Mouse (Mus musculus) neural tube, embryonic 11.5 days (tissue): Measurements from ENCODE around the gene Zic4. TPM values are rescaled to one million over a fixed set of nuclear protein-coding genes. Genes with fewer than 3 reads are reported as not detected.

Experiments used
- ATAC-seq: fragments of 200-750 bp; cut with Nextera tagmentation; 2 replicates; pipeline ENCODE4 v1.8.0; 2017; ENCODE audit warnings: moderate number of reproducible peaks, mild to moderate bottlenecking, moderate TSS enrichment, moderate library complexity; ENCODE audit not compliant: insufficient read depth, low FRiP score, low TSS enrichment
- DNase-seq: peaks from one replicate; pipeline ENCODE4 v3.0.0-alpha.2; 2015; ENCODE audit warnings: low spot score
- H3K27ac ChIP-seq: fragments of 300-500 bp; sonication (generic); 2 replicates; pipeline ENCODE4 v1.5.1; 2014; ENCODE audit warnings: low read depth, mild to moderate bottlenecking, low read length
- H3K27me3 ChIP-seq: fragments of 300-500 bp; sonication (generic); 2 replicates; pipeline ENCODE4 v1.6.1; 2014; ENCODE audit warnings: mild to moderate bottlenecking, low read length, mixed read lengths; ENCODE audit not compliant: control insufficient read depth, insufficient read depth
- H3K36me3 ChIP-seq: fragments of 300-500 bp; sonication (generic); 2 replicates; pipeline ENCODE4 v1.6.1; 2014; ENCODE audit warnings: mild to moderate bottlenecking, low read length, moderate library complexity, mixed read lengths; ENCODE audit not compliant: control insufficient read depth, insufficient read depth
- H3K4me1 ChIP-seq: fragments of 300-500 bp; sonication (generic); 2 replicates; pipeline ENCODE4 v1.6.1; 2014; ENCODE audit warnings: low read length, mixed read lengths; ENCODE audit not compliant: control insufficient read depth, insufficient read depth
- H3K4me2 ChIP-seq: fragments of 300-500 bp; sonication (generic); 2 replicates; pipeline ENCODE4 v1.6.1; 2014; ENCODE audit warnings: low read depth, mild to moderate bottlenecking, moderate library complexity
- H3K4me3 ChIP-seq: fragments of 300-500 bp; sonication (generic); 2 replicates; pipeline ENCODE4 v1.5.1; 2014; ENCODE audit warnings: low read depth, low read length
- H3K9ac ChIP-seq: fragments of 300-500 bp; sonication (generic); 2 replicates; pipeline ENCODE4 v1.6.1; 2014; ENCODE audit warnings: mild to moderate bottlenecking, low read length
- H3K9me3 ChIP-seq: fragments of 300-500 bp; sonication (generic); 2 replicates; pipeline ENCODE4 v1.6.1; 2016; ENCODE audit warnings: low read length; ENCODE audit not compliant: control insufficient read depth
- WGBS: fragments of 180-500 bp; shearing (Covaris S2); extraction: QIAGEN DNeasy Blood & Tissue Kit; methylation state at CpG from one replicate; pipeline ENCODE4 v1.1.7; 2014; 5-methylcytosine and 5-hydroxymethylcytosine counted together
- polyA plus RNA-seq: library from polyadenylated mRNA; unstranded; fragments of >200 nt; fragmentation: Nextera tagmentation; extraction: Ambion mirVana; gene quantifications from 2 replicates; pipeline ENCODE4 v1.2.1, GENCODE M21; 2014

Zic4 gene
- polyA plus RNA-seq, result 52.2 and 58.1 TPM in 2 replicates

- under 1% methylated on average over 45 of the region's 45 CpGs for WGBS
- peaks cover 61% of the 10 kb centered on the region for H3K27me3 ChIP-seq
- H3K4me3 ChIP-seq, result peak within 1 kb of the TSS; percentile 62
These were observed at the start of gene Zic4 for GRCm38 (mm10) chr9:91361856-91362601. Zic4 (plus strand) TSS chr9:91362413.

GRCm38 (mm10) chr9:91347591-91347990 is 14.6 kb upstream of the Zic4 start:
- Histone ChIP-seq H3K9ac (no peak overlapping the region), H3K27me3 (peaks cover 34% of the 10 kb centered on the region), H3K36me3 (no peaks in the 10 kb centered on the region), H3K27ac (no peak overlapping the region), H3K4me2 (no peak overlapping the region), H3K9me3 (no peaks in the 10 kb centered on the region), H3K4me1 (peaks cover 3% of the 10 kb centered on the region; the same call in 1 of the 2 replicates), H3K4me3 (no peak overlapping the region)
- ATAC-seq, result no peak
- no peak for DNase-seq
- 80% methylated on average over 2 of the region's 2 CpGs for WGBS

More at GRCm38 (mm10) chr9:91361856-91362601, at the start of gene Zic4:
- H3K4me1 ChIP-seq, result no peaks in the 10 kb centered on the region
- ATAC-seq (peak; percentile 39), DNase-seq (peak; percentile 79)
- no peaks in the 10 kb centered on the region for H3K36me3 ChIP-seq
- H3K4me2 ChIP-seq, result peak within 1 kb of the TSS; percentile 36
- H3K9ac ChIP-seq, result peak within 1 kb of the TSS; percentile 98
- H3K9me3 ChIP-seq, result no peaks in the 10 kb centered on the region
- H3K27ac ChIP-seq, result peak within 1 kb of the TSS; percentile 99

GRCm38 (mm10) chr9:91348746-91349145 is 13.5 kb upstream of the Zic4 start:
- ATAC-seq (no peak), DNase-seq (no peak)
- Histone ChIP-seq H3K9me3 (no peaks in the 10 kb centered on the region), H3K9ac (no peak overlapping the region), H3K4me3 (no peak overlapping the region), H3K27ac (no peak overlapping the region), H3K4me2 (peak overlapping the region; percentile 32), H3K27me3 (peaks cover 37% of the 10 kb centered on the region), H3K36me3 (no peaks in the 10 kb centered on the region), H3K4me1 (peaks cover 3% of the 10 kb centered on the region; the same call in 1 of the 2 replicates)
- WGBS, result 50% methylated on average over 1 of the region's 1 CpGs

DNA sequence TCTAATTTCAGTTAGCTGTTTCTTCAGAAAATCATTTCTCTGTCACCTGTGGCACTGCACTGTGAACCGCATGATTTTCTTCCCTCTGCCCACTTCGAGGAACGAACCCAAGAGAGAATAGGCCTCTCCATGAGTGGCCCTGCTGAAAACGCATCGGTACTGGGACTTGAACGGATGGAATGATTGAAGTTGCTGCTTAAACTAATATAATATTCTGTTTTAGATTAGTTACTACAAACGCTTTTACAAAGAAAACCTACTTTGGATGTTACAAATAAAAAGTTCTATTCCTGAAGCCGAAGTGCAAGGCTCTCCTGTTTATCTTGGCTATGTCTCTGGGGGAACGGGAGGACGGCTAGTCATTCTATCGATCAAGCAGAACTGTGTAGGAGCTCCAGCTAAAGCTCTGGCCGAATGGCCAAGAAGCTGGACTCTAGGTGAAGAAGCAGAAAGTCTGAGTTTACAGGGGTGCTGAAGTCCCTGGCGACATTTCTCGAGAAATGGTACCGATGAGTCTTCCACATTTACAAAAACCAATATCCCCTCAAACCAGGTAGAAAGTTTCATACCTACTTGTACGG is 11.9 kb upstream of the Zic4 start:
- no peak for ATAC-seq
- Histone ChIP-seq H3K9ac (peak overlapping the region; percentile 61), H3K36me3 (no peaks in the 10 kb centered on the region), H3K4me1 (peaks cover 3% of the 10 kb centered on the region; the same call in 1 of the 2 replicates), H3K27me3 (peaks cover 49% of the 10 kb centered on the region), H3K4me3 (peak overlapping the region; percentile 30), H3K27ac (peak overlapping the region; percentile 75), H3K4me2 (peak overlapping the region; percentile 35), H3K9me3 (no peaks in the 10 kb centered on the region)
- DNase-seq, result peak; percentile 44
- WGBS, result 1% methylated on average over 16 of the region's 16 CpGs

GRCm38 (mm10) chr9:91350861-91351291 is 11.3 kb upstream of the Zic4 start:
- WGBS, result 1% methylated on average over 14 of the region's 14 CpGs
- peak; percentile 76 for DNase-seq
- H3K4me2 ChIP-seq, result peak overlapping the region; percentile 35
- ATAC-seq, result peak; percentile 46
- H3K27me3 ChIP-seq, result peaks cover 50% of the 10 kb centered on the region
- H3K4me3 ChIP-seq, result peak overlapping the region; percentile 30
- H3K9ac ChIP-seq, result peak overlapping the region; percentile 61
- H3K36me3 ChIP-seq, result no peaks in the 10 kb centered on the region
- H3K27ac ChIP-seq, result peak overlapping the region; percentile 75
- H3K9me3 ChIP-seq, result no peaks in the 10 kb centered on the region
- H3K4me1 ChIP-seq, result peaks cover 3% of the 10 kb centered on the region; the same call in 1 of the 2 replicates

DNA sequence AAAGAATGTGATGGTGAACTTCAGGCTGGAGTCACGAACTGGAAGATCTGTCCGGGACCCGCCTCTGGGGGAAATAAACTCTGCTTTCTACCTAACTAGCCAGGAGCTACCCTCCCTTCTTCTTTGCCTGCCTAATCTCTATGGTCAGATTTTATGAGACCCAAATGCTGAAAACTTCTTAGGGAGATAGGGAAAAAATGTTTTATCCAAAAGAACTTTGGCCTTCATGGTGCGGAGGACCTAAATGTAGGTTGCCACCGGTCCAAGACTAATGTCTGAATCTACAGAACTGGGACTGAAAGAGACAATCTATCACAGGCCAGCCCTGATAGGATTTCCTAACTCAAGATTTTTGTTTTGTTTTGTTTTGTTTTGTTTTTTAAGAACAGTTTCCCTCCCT is 10.9 kb upstream of the Zic4 start:
- peak overlapping the region; percentile 75 for H3K27ac ChIP-seq
- ATAC-seq (no peak), DNase-seq (peak; percentile 23)
- peak overlapping the region; percentile 30 for H3K4me3 ChIP-seq
- peaks cover 55% of the 10 kb centered on the region for H3K27me3 ChIP-seq
- 4% methylated on average over 5 of the region's 5 CpGs for WGBS
- peak overlapping the region; percentile 61 for H3K9ac ChIP-seq
- peak overlapping the region; percentile 35 for H3K4me2 ChIP-seq
- H3K9me3 ChIP-seq, result no peaks in the 10 kb centered on the region
- H3K4me1 ChIP-seq, result peaks cover 3% of the 10 kb centered on the region; the same call in 1 of the 2 replicates
- H3K36me3 ChIP-seq, result no peaks in the 10 kb centered on the region

- peaks cover 3% of the 10 kb centered on the region; the same call in 1 of the 2 replicates for H3K4me1 ChIP-seq
- H3K4me2 ChIP-seq, result peak overlapping the region; percentile 35
- under 1% methylated on average over 13 of the region's 13 CpGs for WGBS
- H3K9me3 ChIP-seq, result no peaks in the 10 kb centered on the region
- peak overlapping the region; percentile 62 for H3K27ac ChIP-seq
- peak overlapping the region; percentile 19 for H3K4me3 ChIP-seq
- no peaks in the 10 kb centered on the region for H3K36me3 ChIP-seq
- peaks cover 61% of the 10 kb centered on the region for H3K27me3 ChIP-seq
- peak overlapping the region; percentile 66 for H3K9ac ChIP-seq
- ATAC-seq (no peak), DNase-seq (peak; percentile 56)
These were observed 10.2 kb upstream of the Zic4 start for GRCm38 (mm10) chr9:91351961-91352411.

DNA sequence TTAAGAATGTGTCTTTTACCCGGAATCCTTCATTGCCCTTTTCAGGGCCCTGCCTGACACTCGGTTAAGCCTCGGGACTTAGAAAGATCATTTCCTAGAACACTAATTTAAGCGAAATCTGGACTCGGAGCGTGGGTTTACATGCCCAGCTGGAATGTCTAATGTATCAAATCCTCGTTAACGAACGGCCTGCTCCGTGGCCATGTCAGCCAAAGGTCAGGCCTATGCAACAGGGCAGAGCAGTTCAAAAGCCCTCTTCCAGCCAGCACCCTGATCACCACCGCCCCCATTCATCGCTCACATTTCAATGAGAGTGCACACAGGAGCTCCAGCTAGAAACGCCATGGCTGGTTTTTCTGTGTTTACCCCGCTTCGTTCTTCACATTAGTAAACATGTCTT is 9.4 kb upstream of the Zic4 start:
- under 1% methylated on average over 15 of the region's 15 CpGs for WGBS
- ATAC-seq (no peak), DNase-seq (peak; percentile 60)
- H3K27ac ChIP-seq, result peak overlapping the region; percentile 34; the same call in 1 of the 2 replicates
- H3K4me1 ChIP-seq, result peaks cover 3% of the 10 kb centered on the region; the same call in 1 of the 2 replicates
- peaks cover 64% of the 10 kb centered on the region for H3K27me3 ChIP-seq
- H3K4me3 ChIP-seq, result peak overlapping the region; percentile 0; the same call in 1 of the 2 replicates
- peak overlapping the region; percentile 35 for H3K4me2 ChIP-seq
- no peaks in the 10 kb centered on the region for H3K36me3 ChIP-seq
- H3K9me3 ChIP-seq, result no peaks in the 10 kb centered on the region
- H3K9ac ChIP-seq, result peak overlapping the region; percentile 66; the same call in 1 of the 2 replicates
